Mouse (Mus musculus) embryo, embryonic 11.5 days (tissue): ENCODE results near the gene Fam162a.
"Not testable (repeated sequence)": the region's sequence is repeated elsewhere in the genome, so short reads cannot be mapped to it uniquely, and the experiment has no call there.

Experiments
- DNase-seq: peaks from one replicate; pipeline ENCODE4 v3.0.0-alpha.2; 2012; ENCODE audit warnings: low read depth, low spot score

Fam162a gene

GRCm38 (mm10) chr16:36071450-36072379, at the start of gene Fam162a, which contains the start of gene Ccdc58:
Gene Fam162a (minus strand): TSS chr16:36071594.
Gene Ccdc58 (plus strand): TSS chr16:36071685.
- DNase-seq, result peak; percentile 82

GRCm38 (mm10) chr16:36115751-36116150, 44.4 kb upstream of the Fam162a start:
- DNase-seq, result not testable (repeated sequence)

GRCm38 (mm10) chr16:36111486-36111885, 40.1 kb upstream of the Fam162a start:
- DNase-seq, result not testable (repeated sequence)

- no peak for DNase-seq
Observed at GRCm38 (mm10) chr16:36102211-36102610, 30.8 kb upstream of the Fam162a start.

GRCm38 (mm10) chr16:36101526-36101925, 30.1 kb upstream of the Fam162a start:
- no peak for DNase-seq

- DNase-seq, result not testable (repeated sequence)
Observed at GRCm38 (mm10) chr16:36097813-36098499, 26.6 kb upstream of the Fam162a start.

- no peak for DNase-seq
Observed at GRCm38 (mm10) chr16:36094079-36094478, 22.7 kb upstream of the Fam162a start.

- DNase-seq, result no peak
Observed at GRCm38 (mm10) chr16:36090785-36091509, 19.6 kb upstream of the Fam162a start.

- DNase-seq, result no peak
Observed at GRCm38 (mm10) chr16:36089850-36090616, 18.6 kb upstream of the Fam162a start.

- no peak for DNase-seq
Observed at GRCm38 (mm10) chr16:36089065-36089464, 17.7 kb upstream of the Fam162a start.

- DNase-seq, result no peak
Observed at GRCm38 (mm10) chr16:36087846-36088245, 16.5 kb upstream of the Fam162a start.

- no peak for DNase-seq
Observed at GRCm38 (mm10) chr16:36079916-36080315, 8.5 kb upstream of the Fam162a start.

- no peak for DNase-seq
Observed at GRCm38 (mm10) chr16:36074772-36075171, 3.4 kb upstream of the Fam162a start.

GRCm38 (mm10) chr16:36072410-36073011, 1.1 kb upstream of the Fam162a start:
- DNase-seq, result no peak

GRCm38 (mm10) chr16:36071071-36071449, 334 bp downstream of the Fam162a start:
- DNase-seq, result no peak

GRCm38 (mm10) chr16:36069819-36070575, 1.4 kb downstream of the Fam162a start:
- no peak for DNase-seq

- DNase-seq, result no peak
Observed at GRCm38 (mm10) chr16:36068356-36068755, 3.0 kb downstream of the Fam162a start.

GRCm38 (mm10) chr16:36067694-36068093, 3.7 kb downstream of the Fam162a start:
- DNase-seq, result no peak

GRCm38 (mm10) chr16:36064904-36065303, 6.5 kb downstream of the Fam162a start:
- no peak for DNase-seq

GRCm38 (mm10) chr16:36063315-36063714, 8.1 kb downstream of the Fam162a start:
- DNase-seq, result no peak
